Mouse (Mus musculus) stomach, embryonic 14.5 days (tissue): ENCODE measurements around the gene Map2k4. TPM values are rescaled to one million over a fixed set of nuclear protein-coding genes. Genes with fewer than 3 reads are reported as not detected.
A peak's percentile ranks its signal among the peaks of the same experiment; 100 is the strongest.

Experiments used
- microRNA counts: library from miRNA; unstranded; fragments of <30 nt; microRNA quantifications from one replicate; lab custom pipeline; 2016
- microRNA-seq: library from miRNA; unstranded; fragments of <30 nt; microRNA quantifications from one replicate; pipeline ENCODE4, GENCODE M21; 2016
- polyA plus RNA-seq: library from polyadenylated mRNA; unstranded; fragments of >200 nt; fragmentation: Nextera tagmentation; extraction: Ambion mirVana; gene quantifications from 2 replicates; pipeline ENCODE4 v1.2.1, GENCODE M21; 2014

The Map2k4 gene
- polyA plus RNA-seq, 1 experiment from 2014 or later, result 77.9 TPM

MicroRNAs within 50 kb of the gene (microRNA counts, 519-probe panel; counts per million panel counts)
- not detected for microRNA mmu-miR-744 (lab: Ali Mortazavi, UCI)

Small RNAs within 50 kb of the gene (microRNA-seq; reads per million reads assigned to microRNA genes)
- gene Mir744, result 10,068 reads per million, percentile 94 among the genes with 10 or more reads in this experiment

Other genes with a start within 250 kb of the Map2k4 start
- gene Zkscan6, start 18.9 kb upstream of the Map2k4 start, polyA plus RNA-seq, result 14.4 and 15.3 TPM in 2 replicates